Mouse (Mus musculus): ENCODE results near the gene Wdr37.

The Wdr37 gene

DNA sequence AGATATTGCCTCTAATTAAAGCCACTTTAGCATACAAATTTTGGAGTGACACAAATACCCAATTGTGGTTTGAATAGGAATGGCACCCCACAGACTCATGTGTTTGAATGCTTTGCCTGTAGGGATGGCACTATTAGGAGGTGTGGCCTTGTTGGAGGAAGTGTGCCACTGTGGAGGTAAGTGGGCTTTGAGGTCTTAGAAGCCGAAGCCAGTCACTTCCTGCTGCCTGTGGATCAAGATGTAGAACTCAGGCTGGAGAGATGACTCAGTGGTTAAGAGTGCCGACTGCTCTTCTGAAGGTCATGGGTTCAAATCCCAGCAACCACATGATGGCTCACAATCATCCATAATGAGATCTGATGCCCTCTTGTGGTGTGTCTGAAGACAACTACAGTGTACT lies 30.8 kb downstream of the Wdr37 start:
- DNase-seq (ENCODE audit: low read depth, low spot score), result no peak

GRCm38 (mm10) chr13:8839937-8840336 lies 31.8 kb downstream of the Wdr37 start:
- DNase-seq (ENCODE audit: low read depth, low spot score), result no peak

- DNase-seq (ENCODE audit: low read depth, low spot score), result no peak
These were observed 32.6 kb downstream of the Wdr37 start for GRCm38 (mm10) chr13:8839111-8839510.

GRCm38 (mm10) chr13:8838394-8838793 lies 33.3 kb downstream of the Wdr37 start:
- no peak for DNase-seq (ENCODE audit: low read depth, low spot score)

GRCm38 (mm10) chr13:8834573-8834972 lies 37.1 kb downstream of the Wdr37 start:
- DNase-seq (ENCODE audit: low read depth, low spot score), result no peak

- no peak for DNase-seq (ENCODE audit: low read depth, low spot score)
These were observed 40.0 kb downstream of the Wdr37 start for GRCm38 (mm10) chr13:8831546-8832251.

DNA sequence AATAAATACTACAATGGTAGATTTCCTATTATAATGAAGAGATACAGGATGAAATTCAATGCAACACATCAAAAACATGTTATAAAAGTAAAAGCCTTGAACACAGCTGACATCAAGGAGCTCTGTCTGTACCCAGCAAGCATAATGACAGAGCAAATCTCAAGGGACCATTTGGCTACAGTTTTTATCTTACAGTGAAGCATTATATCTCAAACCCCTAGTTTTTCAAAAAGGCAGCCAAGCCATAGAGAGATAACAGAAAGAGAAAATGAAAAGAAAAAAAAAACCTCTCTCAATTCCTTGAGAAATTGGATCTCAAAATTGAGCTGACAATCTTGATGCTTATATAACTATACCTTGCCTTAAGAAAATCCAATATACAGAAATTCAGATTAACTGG lies 41.0 kb downstream of the Wdr37 start:
- no peak for DNase-seq (ENCODE audit: low read depth, low spot score)

- DNase-seq (ENCODE audit: low read depth, low spot score), result no peak
These were observed 41.9 kb downstream of the Wdr37 start for GRCm38 (mm10) chr13:8829784-8830183.

GRCm38 (mm10) chr13:8828946-8829345 lies 42.8 kb downstream of the Wdr37 start:
- no peak for DNase-seq (ENCODE audit: low read depth, low spot score)

GRCm38 (mm10) chr13:8823546-8823945 lies 48.2 kb downstream of the Wdr37 start:
- DNase-seq (ENCODE audit: low read depth, low spot score), result no peak

DNA sequence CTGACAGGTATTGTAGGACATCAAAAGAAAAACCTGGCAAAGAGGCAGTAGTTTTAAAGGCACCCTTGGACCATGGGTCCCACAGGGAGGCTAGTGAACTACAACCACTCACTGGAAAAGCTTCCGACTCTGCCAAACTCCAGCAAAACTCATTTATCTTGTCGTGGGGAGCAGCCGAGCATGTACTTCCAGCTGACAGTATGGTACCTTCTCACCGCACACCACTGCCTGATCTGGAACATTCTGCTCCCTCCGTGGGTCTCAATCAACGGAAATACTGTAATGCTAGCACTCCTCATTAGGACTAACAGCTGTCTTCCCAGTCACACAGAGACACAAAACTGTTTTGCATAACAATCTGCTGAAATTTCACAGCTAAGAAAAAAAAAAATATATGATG lies 48.6 kb downstream of the Wdr37 start:
- DNase-seq (ENCODE audit: low read depth, low spot score), result no peak

DNA sequence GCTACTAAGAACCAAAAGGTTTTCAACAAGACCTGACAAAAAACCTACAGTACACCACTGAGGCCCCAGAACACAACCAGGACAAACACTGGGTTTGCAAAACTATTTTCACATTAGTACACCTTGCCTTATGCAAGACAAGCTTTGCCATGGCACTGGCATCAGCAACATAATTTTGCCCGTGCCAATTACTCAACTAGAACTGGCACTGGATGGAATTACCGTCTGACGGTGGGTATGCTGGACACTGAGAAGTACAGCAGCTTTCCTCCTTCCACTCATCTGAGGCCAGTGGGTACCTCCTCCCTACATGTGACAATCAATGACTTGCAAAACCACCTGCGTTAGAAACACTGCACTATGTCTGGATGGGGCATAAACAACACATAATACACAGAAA lies 49.5 kb downstream of the Wdr37 start:
- no peak for DNase-seq (ENCODE audit: low read depth, low spot score)

DNA sequence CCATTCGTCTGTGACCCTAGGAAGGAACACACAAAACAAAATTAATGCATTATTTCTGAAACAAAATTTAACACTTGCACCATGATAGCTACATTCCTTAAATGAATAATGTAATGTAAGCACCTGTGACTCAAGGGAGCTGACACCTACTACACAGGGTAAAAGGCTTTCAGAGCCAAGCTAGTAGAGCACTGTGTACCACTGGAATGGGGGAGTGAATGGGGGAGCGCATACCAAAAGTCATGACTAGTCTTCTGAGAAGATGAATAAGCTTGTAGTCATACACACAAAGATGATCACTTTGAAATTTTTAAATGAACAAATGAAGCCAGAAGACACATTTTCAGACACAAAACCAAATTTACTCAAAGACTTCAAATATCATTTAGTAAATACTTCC lies 65.8 kb downstream of the Wdr37 start:
- DNase-seq (ENCODE audit: low read depth, low spot score), result no peak

DNA sequence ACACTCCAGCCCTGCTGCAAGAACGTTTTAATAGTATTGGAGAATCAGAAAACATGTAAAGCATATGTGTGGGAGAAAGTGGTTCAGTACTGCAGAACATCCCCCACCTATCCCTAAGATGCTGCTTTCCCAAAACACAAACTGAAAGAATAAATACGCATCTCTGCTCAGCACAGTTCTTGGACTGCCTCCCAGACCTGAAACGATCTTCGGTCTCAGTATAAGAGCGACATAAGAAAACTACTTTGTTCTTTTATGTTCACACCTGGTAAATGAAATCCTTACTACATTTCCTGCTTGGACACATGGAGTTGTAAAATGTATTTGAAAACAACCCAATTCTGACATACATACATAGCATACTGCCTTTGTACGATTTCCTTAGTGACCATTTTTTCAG lies 71.1 kb downstream of the Wdr37 start:
- no peak for DNase-seq (ENCODE audit: low read depth, low spot score)

- no peak for DNase-seq (ENCODE audit: low read depth, low spot score)
These were observed 78.5 kb downstream of the Wdr37 start for GRCm38 (mm10) chr13:8793217-8793616.

- peak; percentile 26 for DNase-seq (ENCODE audit: low read depth, low spot score)
These were observed 86.5 kb downstream of the Wdr37 start for GRCm38 (mm10) chr13:8785185-8785584.

DNA sequence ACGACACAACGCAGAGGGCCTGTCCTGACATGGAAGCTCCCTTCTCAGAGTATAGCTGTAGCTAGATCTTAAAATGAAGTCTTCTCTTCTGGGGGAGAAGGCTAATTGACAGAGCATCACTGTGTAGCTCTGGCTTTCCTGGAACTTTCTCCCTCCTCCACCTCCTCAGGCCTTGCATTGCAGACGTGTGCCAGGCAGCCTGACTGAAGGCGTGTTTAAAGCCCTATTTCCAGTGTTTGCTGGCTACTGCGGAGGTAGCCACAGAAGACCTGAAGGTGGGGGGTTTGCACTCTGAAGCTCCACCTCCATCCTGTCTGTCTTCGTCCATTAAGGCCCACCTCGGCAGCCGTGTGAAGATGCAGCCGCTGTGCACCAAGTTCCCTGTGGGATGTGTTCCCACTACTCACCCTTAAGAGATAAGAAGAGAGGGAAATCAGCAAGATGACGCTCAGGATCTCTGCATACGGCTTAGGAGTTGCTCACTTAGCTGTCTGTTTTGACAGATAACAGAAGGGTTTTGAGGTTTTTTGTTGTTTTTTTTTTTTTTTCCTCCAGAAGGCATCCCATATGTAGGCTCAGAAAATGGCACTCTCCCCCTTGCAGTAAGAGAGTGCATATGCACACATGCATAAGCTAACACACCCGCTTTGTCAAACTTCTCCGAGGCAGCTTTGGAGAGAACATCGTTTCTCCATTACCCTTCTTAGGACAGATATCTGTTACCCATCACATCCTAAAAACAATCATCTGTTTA lies 87.2 kb downstream of the Wdr37 start:
- DNase-seq (ENCODE audit: low read depth, low spot score), result no peak

DNA sequence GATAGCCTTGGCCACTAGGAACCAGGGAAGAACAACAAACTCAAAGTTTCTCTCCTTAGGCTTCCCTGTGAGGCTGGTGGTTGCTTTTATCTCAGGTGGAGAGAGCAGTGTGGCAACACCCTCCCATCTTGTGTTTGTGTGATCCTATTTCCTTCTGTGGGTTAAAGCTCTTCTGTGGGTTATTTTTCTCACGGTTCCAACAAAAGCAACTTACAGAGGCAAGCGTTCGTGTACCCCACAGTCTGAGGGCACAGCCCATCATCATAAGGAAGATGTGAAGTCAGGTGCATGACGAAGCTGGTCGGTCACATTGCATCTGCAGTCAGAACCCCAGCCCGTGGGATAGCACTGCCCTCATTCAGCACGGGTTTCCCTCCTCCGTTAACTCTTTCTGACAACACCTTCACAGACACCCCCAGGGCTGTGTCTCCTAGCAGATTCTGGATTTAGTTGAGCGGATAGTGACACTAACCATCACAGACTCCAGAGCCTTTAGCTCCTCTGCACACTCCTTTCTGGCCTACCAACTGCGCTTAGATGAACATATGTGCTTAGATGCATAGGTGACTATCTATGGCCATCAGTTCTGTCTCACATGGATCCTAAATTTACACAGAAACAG lies 87.9 kb downstream of the Wdr37 start:
- DNase-seq (ENCODE audit: low read depth, low spot score), result no peak

- DNase-seq (ENCODE audit: low read depth, low spot score), result no peak
These were observed 89.1 kb downstream of the Wdr37 start for GRCm38 (mm10) chr13:8782636-8783035.

DNA sequence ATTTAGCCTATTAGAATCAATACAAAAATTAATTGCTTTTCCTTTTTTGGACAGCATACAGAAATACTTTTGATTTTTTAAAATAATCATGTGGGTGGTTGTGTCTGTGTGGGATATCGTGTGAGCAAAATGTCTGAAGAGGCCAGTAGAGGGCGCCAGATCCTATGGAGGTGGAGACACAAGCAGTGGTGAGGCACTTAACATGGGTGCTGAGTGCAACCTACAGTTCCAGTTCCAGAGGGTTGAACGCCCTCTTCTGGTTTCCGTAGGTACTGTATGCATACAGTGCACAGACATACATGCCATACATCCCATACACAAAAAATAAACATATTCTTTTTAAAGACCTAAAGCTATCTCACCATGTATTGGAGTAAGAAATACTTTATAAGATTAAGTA lies 91.3 kb downstream of the Wdr37 start:
- peak; percentile 52 for DNase-seq (ENCODE audit: low read depth, low spot score)

- no peak for DNase-seq (ENCODE audit: low read depth, low spot score)
These were observed 101.1 kb downstream of the Wdr37 start for GRCm38 (mm10) chr13:8770616-8771015.

GRCm38 (mm10) chr13:8769654-8770227 lies 102.0 kb downstream of the Wdr37 start:
- DNase-seq (ENCODE audit: low read depth, low spot score), result no peak
